Mouse (Mus musculus) layer of hippocampus, postnatal 10 days (tissue): ENCODE measurements at regions not wholly inside any gene's neighbourhood (a gene's known extent, or its start where the extent isn't known, plus 50 kb on each side); places are given as distances from the start of the nearest gene placed in this dataset.

Experiments
- DNase-seq, 2 experiments: peaks; one replicate each; pipeline ENCODE4 v3.0.0; 2021; ENCODE audit warnings: low spot score in 2 of 2

DNA sequence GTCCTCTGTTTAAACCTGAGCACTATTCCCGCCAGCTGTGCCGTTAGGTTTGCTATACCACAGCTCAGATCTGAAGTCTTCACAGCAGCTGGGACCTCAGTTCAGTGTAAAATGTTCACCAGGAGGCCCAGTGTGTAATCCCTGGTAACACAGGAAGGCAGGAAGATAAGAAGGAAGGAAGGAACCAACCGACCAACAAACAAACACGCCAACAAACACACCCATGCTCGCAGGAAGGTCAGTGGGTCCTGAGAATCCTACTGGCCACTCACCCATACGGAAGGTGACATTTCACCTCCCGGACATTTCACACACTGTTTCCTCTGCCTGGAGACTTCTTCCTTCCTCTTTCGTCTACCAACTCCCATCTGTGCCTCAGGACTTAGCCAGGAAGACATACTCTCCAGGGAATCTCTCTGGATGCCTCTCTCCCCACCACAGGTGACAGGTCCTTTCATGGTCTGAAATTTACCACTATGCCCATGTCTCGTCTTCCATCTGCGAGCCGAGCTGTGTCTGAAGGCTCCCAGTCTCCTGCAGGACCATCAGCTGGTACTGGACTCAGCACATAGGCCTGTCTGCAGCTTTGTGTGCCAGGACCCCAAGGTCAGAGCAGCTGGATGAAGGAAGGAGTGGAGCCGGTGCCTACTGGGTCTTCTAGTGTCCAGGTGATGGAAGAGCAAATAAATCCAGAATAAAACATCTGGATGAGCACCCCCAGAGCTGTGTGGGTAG lies 61.1 kb upstream of the Xpa start:
- DNase-seq: no peak

- peak in 1 of 2 experiments; percentile 20 for DNase-seq
Observed at GRCm38 (mm10) chr4:46258774-46259173, 62.7 kb upstream of the Xpa start.

DNA sequence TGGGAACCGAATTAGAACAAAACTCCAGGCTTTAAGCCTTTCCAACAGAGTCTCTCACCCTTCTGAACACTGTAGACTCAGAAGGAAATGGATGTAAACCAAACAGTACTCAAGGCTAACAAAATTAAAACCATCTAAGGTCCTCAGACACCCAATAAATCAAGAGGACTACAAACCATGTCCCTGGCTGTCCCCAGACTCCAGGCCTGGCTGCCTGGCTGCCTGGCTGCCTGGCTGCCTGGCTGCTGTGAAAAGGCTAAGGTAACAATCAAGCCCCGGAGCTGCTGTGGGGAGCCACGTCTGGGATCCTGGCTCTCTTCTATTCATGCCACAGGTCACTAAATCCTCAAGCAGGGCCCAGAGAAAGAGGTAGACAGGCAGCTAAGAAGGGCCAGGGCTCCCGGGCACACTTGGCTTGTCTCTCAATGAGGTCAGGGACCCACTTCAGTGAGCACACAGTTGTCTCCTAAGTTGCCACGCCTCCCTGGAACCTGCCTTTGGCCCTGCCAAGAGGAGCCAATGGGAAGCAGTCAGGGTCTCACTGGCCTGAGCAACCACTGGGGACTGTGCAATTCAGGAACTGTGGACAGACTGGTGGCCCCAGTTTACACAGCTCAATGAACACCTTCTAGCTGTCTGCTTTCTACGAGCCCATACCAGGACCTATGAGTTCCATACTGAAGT lies 72.6 kb upstream of the Xpa start:
- no peak for DNase-seq

DNA sequence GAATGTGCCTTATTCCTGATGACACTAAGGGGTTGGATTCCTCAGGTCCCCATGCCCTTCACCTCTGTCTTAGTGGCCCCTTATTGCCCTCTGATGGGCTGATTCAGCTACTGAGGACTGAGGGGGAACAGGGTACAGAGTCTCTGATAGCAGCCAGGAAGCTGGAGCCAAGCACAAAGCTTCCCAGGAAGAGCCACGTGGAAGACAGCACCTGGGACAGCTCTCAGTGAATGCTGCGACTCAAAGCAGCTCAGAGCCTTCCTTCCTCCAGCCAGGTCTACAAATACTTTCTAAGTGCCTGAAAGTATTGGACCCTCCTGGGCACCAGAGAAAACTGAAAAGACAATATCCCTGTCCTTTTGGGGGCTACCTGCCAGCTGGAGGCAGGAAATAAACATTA lies 72.3 kb upstream of the Foxe1 start:
- DNase-seq: no peak

GRCm38 (mm10) chr4:46275773-46276172 lies 67.6 kb upstream of the Foxe1 start:
- no peak for DNase-seq

- DNase-seq: no peak
Observed at GRCm38 (mm10) chr4:46276851-46277581, 66.4 kb upstream of the Foxe1 start.

DNA sequence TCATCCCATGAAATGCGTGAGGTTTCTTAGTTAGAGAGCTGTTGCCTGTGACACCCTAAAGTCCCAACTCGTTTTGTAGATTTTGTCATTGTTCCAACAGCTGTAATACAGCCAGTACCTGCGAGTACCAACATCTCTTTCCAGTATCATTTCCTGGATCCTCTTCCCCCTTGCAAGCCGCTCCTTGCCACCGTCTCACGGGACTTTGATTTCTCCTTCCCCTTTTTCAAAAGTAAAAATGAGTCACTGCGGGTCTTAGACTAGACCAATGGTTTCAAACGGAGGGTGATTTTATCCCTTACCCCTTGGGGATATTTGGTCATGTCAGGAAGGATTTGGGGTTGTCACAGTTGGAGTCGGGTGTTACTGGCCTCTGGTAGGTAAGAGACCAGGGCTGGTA lies 56.5 kb upstream of the Foxe1 start:
- no peak for DNase-seq

GRCm38 (mm10) chr4:46291620-46292254 lies 51.7 kb upstream of the Foxe1 start:
- no peak for DNase-seq
